Mouse (Mus musculus) kidney, embryonic 15.5 days (tissue): ENCODE data around the gene Pum1. TPM values are rescaled to one million over a fixed set of nuclear protein-coding genes. Genes with fewer than 3 reads are reported as not detected.

Experiments
- ATAC-seq: fragments of 200-750 bp; cut with Nextera tagmentation; replicated peaks from 2 replicates; pipeline ENCODE4 v1.8.0; 2017; ENCODE audit warnings: moderate TSS enrichment; ENCODE audit not compliant: low FRiP score
- H3K27ac ChIP-seq: fragments of 300-500 bp; sonication (generic); 2 replicates; pipeline ENCODE4 v1.5.1; 2015; ENCODE audit warnings: mild to moderate bottlenecking, inconsistent platforms
- H3K27me3 ChIP-seq: fragments of 300-500 bp; sonication (generic); 2 replicates; pipeline ENCODE4 v1.6.1; 2015; ENCODE audit warnings: inconsistent platforms
- H3K36me3 ChIP-seq: fragments of 300-500 bp; sonication (generic); 2 replicates; pipeline ENCODE4 v1.6.1; 2015; ENCODE audit warnings: inconsistent platforms
- H3K4me1 ChIP-seq: fragments of 300-500 bp; sonication (generic); 2 replicates; pipeline ENCODE4 v1.6.1; 2015; ENCODE audit warnings: inconsistent platforms
- H3K4me2 ChIP-seq: fragments of 300-500 bp; sonication (generic); 2 replicates; pipeline ENCODE4 v1.6.1; 2015; ENCODE audit warnings: moderate library complexity, mild to moderate bottlenecking, inconsistent platforms
- H3K4me3 ChIP-seq: fragments of 300-500 bp; sonication (generic); replicated peaks from 2 replicates; pipeline ENCODE4 v1.5.1; 2015; ENCODE audit warnings: mild to moderate bottlenecking, inconsistent platforms
- H3K9ac ChIP-seq: fragments of 300-500 bp; sonication (generic); 2 replicates; pipeline ENCODE4 v1.6.1; 2015; ENCODE audit warnings: mild to moderate bottlenecking, inconsistent platforms
- H3K9me3 ChIP-seq: fragments of 300-500 bp; sonication (generic); replicated peaks from 2 replicates; pipeline ENCODE4 v1.6.1; 2016; ENCODE audit warnings: inconsistent platforms
- whole genome bisulfite sequencing: fragments of 180-500 bp; shearing (Covaris S2); methylation state at CpG from one replicate; pipeline ENCODE4 v1.1.7; 2015; ENCODE audit warnings: mixed read lengths; 5-methylcytosine and 5-hydroxymethylcytosine counted together
- polyA plus RNA-seq: library from polyadenylated mRNA; unstranded; fragments of >200 nt; fragmentation: Nextera tagmentation; extraction: Ambion mirVana; gene quantifications from 2 replicates; pipeline ENCODE4 v1.2.1, GENCODE M21; 2015

Gene Pum1
- polyA plus RNA-seq, 1 experiment from 2014 or later, result 101 TPM

DNA sequence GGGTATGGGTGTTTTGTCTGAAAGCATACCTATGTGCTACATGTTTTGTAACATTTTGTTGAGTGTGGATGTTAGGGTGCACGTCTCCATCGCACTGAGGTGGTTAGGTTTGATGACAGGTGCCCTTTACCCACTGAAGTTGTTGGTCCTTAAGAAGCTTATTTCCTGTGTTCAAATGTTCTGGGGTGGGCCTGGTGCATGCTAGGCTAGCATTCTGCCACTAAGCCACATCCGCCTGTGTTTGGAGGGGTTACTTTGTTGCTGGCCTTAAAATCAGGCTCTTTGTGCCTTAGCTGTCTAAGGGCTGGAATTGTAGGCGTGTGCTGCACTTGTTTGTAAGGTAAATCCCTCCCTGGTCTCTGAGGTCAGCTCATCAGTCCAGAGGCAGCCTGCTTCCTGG, 111.7 kb downstream of the Pum1 start:
- Histone ChIP-seq H3K4me2 (no peak overlapping the region), H3K9me3 (no peaks in the 10 kb centered on the region), H3K4me3 (no peak overlapping the region), H3K27me3 (no peaks in the 10 kb centered on the region), H3K9ac (no peak overlapping the region), H3K4me1 (peaks cover 12% of the 10 kb centered on the region), H3K27ac (no peak overlapping the region), H3K36me3 (peaks cover 98% of the 10 kb centered on the region)
- ATAC-seq, result no peak
- WGBS, result 95% methylated on average over 4 of the region's 4 CpGs

DNA sequence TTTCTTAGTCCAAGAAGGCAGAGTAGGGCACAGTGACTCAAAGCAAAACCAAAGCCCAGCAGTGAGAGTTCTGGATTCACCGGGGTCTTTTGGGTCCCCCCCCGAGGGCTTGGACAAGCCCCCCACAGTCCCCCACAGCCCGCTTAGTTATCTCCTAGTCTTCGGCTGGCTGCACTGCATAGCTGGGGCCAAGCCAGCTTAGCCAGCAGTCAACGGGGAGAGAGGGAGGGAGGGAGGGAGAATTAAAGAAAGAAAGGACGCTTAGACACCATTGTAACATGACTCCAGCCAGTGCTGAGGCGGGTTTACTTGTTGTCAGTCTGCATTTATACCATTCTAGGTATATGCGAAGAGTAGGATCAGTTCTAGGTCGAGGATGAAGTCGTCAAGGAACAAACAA, 114.5 kb downstream of the Pum1 start:
- H3K27ac ChIP-seq, result peak overlapping the region; percentile 42; the same call in 1 of the 2 replicates
- H3K36me3 ChIP-seq, result peaks cover 95% of the 10 kb centered on the region

DNA sequence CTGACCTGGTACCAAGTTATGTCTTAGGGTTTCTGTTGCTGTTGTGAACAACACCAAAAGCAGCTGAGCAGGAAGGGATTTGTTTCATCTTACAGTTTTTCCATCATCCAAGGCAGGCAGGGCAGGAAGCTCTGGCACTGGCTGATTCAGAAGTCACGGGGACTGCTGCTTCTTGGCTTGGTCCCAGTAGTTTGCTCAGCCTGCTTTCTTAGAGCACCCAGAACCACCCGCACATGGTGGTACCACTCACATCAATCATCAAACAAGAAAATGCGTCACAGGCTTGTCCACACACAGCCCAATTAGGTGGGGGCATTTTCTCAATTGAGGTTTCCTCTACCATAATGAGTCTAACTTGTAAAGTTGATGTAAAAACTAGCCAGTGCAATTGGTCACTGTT, 115.9 kb downstream of the Pum1 start:
- Histone ChIP-seq H3K4me3 (no peak overlapping the region), H3K36me3 (peaks cover 81% of the 10 kb centered on the region), H3K27ac (no peak overlapping the region), H3K9ac (no peak overlapping the region), H3K4me1 (peaks cover 12% of the 10 kb centered on the region), H3K4me2 (no peak overlapping the region), H3K9me3 (no peaks in the 10 kb centered on the region), H3K27me3 (no peaks in the 10 kb centered on the region)
- 80% methylated on average over 3 of the region's 3 CpGs for WGBS
- no peak for ATAC-seq

More for the DNA sequence above, 114.5 kb downstream of the Pum1 start:
- no peaks in the 10 kb centered on the region for H3K27me3 ChIP-seq
- no peak for ATAC-seq
- no peak overlapping the region for H3K4me3 ChIP-seq
- 50% methylated on average over 10 of the region's 10 CpGs for WGBS
- H3K9ac ChIP-seq, result no peak overlapping the region
- H3K4me2 ChIP-seq, result no peak overlapping the region
- H3K9me3 ChIP-seq, result no peaks in the 10 kb centered on the region
- H3K4me1 ChIP-seq, result peaks cover 12% of the 10 kb centered on the region

DNA sequence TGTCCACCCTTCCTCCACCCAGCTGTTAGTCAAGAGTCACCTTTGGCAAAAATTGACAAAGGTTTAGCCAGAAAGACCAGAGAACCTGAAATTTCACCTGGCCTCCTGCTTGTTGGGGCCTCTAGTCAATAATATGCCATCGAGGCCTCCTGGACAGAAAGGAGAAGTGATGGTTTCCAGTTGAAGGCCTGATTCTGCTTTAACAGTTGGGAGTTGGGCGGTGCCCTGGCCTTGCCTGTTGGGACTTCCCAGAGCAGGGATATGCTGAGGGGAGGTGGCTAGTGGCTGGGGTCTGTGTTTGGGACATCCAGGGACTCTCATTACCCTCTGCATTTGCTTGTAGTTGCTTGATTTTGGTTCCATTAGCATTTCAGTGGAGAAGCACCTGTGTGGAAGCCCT, 119.4 kb downstream of the Pum1 start:
- Histone ChIP-seq H3K27ac (0 out of 2 replicates have a peak overlapping the region, but pooled peaks have one; percentile 18), H3K4me3 (no peak overlapping the region), H3K9me3 (no peaks in the 10 kb centered on the region), H3K36me3 (peaks cover 49% of the 10 kb centered on the region), H3K4me2 (no peak overlapping the region), H3K4me1 (peaks cover 4% of the 10 kb centered on the region; the same call in 1 of the 2 replicates), H3K27me3 (no peaks in the 10 kb centered on the region), H3K9ac (no peak overlapping the region)
- WGBS, result 91% methylated on average over 2 of the region's 2 CpGs
- ATAC-seq, result no peak

DNA sequence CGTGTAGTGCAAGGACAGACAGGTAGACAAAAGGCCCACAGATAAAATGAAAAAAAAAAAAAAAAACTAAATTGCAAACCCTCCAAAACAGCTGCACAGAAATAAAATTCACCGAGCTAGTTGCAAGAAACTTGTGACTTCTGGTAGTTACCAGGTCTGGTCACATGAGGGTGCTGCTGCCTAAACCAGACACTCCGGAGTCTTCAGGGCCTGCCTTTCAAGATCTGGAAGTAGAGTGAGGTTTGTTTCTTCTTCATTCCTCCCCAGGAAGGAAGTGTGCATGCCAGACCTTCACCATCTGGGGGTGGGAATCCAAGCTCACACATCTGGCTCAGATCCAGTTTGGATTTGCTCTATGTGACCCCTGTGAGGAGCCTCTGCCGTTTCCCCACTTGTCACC, 121.6 kb downstream of the Pum1 start:
- H3K4me2 ChIP-seq, result no peak overlapping the region
- no peaks in the 10 kb centered on the region for H3K9me3 ChIP-seq
- no peak overlapping the region for H3K27ac ChIP-seq
- no peaks in the 10 kb centered on the region for H3K27me3 ChIP-seq
- no peak overlapping the region for H3K9ac ChIP-seq
- H3K36me3 ChIP-seq, result peaks cover 26% of the 10 kb centered on the region
- H3K4me3 ChIP-seq, result no peak overlapping the region
- ATAC-seq, result 0 out of 2 replicates have a peak, but pooled peaks have one; percentile 7
- WGBS, result 23% methylated on average over 4 of the region's 4 CpGs
- H3K4me1 ChIP-seq, result peaks cover 4% of the 10 kb centered on the region; the same call in 1 of the 2 replicates

DNA sequence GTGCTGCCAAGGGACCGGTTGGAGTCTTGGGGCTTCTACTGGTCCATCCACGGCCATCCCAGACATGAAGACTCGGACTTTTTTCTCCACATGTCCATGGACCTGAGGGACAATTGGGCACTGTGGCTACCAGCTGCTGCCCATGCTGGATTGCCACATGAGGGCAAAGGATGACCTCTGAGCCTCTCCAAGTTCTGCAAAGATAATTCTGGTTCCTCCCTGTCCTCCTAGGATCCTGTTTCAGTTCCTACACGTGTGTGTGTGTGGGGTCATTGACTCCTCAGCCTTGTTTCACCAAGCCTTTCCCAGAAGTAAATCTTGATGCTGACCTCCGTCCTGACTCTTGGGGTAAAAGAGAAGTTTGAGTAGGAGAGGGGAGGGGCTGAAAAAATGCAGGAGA, 124.4 kb downstream of the Pum1 start:
- no peak for ATAC-seq
- Histone ChIP-seq H3K27me3 (peaks cover 13% of the 10 kb centered on the region; the same call in 1 of the 2 replicates), H3K27ac (no peak overlapping the region), H3K4me1 (peaks cover 11% of the 10 kb centered on the region), H3K36me3 (no peaks in the 10 kb centered on the region; the same call in 1 of the 2 replicates), H3K9me3 (no peaks in the 10 kb centered on the region), H3K9ac (no peak overlapping the region), H3K4me3 (no peak overlapping the region), H3K4me2 (no peak overlapping the region)
- WGBS, result 59% methylated on average over 5 of the region's 5 CpGs

DNA sequence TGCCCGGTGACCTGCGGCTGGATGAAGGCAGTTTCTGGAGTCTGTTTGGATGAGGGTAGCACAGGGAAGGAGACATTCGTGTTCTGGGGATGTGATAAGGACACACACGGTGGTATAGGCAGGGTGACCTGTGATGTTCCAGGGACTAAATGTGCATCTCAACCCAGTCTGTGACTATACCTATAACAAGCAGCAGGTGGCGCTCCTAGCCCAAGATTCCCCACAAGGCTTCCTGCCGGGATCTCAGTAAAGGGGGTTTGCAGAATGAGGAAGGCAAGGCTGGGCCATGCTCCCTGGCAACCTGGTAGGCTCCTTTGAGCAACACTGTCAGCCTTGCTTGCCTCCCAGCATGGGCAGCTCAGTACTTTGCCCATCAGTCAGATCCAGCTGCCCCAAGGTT, 127.1 kb downstream of the Pum1 start:
- H3K4me3 ChIP-seq, result no peak overlapping the region
- H3K27ac ChIP-seq, result no peak overlapping the region
- no peaks in the 10 kb centered on the region for H3K9me3 ChIP-seq
- H3K27me3 ChIP-seq, result peaks cover 25% of the 10 kb centered on the region
- peaks cover 25% of the 10 kb centered on the region for H3K4me1 ChIP-seq
- no peak; the same call in 1 of the 2 replicates for ATAC-seq
- H3K36me3 ChIP-seq, result no peaks in the 10 kb centered on the region
- H3K9ac ChIP-seq, result no peak overlapping the region
- 19% methylated on average over 6 of the region's 6 CpGs for WGBS
- no peak overlapping the region for H3K4me2 ChIP-seq

DNA sequence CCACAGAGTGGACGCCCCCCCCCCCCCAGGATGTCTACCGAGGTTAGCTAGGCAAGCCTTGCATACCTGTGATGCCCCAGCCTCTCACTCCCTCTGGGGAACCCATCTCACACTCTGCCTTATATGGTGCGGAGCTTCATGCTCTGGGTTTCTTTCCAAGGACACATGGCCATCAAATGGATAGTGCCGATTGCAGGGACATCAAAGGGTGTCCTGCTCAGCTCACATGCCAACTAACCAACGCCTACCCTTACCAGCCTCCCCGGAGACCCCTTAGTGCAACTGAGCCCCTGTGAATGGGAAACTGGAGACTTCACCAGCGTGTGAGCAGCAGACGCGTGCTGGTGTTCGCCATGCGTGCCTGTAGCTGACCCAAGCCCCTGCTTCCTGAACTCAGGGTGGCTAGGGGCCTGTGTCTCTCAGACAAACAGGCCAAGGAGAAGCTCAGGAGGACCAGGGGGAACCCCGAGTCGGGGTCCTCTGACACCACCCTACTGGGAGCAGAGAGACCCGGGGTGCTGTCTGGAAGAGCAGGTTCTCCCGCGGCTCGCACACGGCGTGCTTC, 128.8 kb downstream of the Pum1 start:
- H3K27ac ChIP-seq, result no peak overlapping the region
- no peaks in the 10 kb centered on the region for H3K9me3 ChIP-seq

DNA sequence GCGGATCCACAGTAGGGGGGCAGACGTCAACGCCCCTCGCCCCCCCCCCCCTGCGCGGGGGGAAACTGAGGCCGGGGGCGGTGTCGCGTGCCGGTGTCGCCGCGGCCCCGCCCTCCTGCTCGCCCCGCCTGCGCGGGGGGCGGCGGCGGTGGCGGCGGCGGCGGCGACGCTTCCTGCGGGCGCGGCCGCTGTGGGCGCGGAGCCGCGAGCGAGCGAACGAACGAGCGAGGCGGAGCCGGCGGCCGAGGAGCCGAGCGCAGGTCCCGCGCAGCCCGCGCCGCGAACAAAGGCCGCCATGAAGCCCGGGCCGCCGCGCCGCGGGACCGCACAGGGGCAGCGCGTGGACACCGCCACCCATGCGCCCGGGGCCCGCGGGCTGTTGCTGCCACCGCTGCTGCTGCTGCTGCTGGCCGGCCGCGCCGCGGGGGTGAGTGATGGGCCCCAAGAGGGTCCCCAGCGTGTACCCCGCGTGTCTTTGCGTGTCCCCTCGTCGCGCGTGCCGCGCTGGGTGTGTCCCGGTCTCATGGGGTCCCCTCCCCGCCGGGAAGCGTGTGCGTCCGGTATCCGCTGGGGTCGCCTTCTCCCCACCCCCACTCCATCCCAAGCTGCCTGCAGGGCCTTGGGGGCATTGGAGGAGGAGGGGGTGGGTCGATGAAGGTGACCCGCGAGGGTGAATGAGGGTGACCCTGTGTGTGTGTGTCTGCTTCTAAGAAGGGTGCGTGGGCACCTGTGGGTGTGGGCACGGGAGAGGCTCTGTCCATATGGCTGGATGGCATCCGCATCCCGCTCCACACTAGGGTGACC, 129.5 kb downstream of the Pum1 start, which contains the start of gene Sdc3:
Gene Sdc3 (plus strand): TSS at position 162 of the 804 bp plus-strand sequence.
- Histone ChIP-seq H3K27ac (peak within 1 kb of the TSS; percentile 45; the same call in 1 of the 2 replicates), H3K27me3 (peaks cover 25% of the 10 kb centered on the region), H3K9me3 (no peaks in the 10 kb centered on the region), H3K36me3 (no peaks in the 10 kb centered on the region), H3K4me2 (peak within 1 kb of the TSS; percentile 99), H3K9ac (peak within 1 kb of the TSS; percentile 91), H3K4me3 (peak within 1 kb of the TSS; percentile 88), H3K4me1 (peaks cover 38% of the 10 kb centered on the region)
- 0 out of 2 replicates have a peak, but pooled peaks have one; percentile 4 for ATAC-seq
- 1% methylated on average over 56 of the region's 99 CpGs for WGBS

More for the DNA sequence above, 128.8 kb downstream of the Pum1 start:
- Histone ChIP-seq H3K9ac (peak overlapping the region; percentile 91), H3K4me3 (peak overlapping the region; percentile 88), H3K27me3 (peaks cover 25% of the 10 kb centered on the region), H3K4me1 (peaks cover 31% of the 10 kb centered on the region), H3K36me3 (no peaks in the 10 kb centered on the region), H3K4me2 (peak overlapping the region; percentile 99)
- peak; percentile 38 for ATAC-seq
- 3% methylated on average over 19 of the region's 19 CpGs for WGBS

DNA sequence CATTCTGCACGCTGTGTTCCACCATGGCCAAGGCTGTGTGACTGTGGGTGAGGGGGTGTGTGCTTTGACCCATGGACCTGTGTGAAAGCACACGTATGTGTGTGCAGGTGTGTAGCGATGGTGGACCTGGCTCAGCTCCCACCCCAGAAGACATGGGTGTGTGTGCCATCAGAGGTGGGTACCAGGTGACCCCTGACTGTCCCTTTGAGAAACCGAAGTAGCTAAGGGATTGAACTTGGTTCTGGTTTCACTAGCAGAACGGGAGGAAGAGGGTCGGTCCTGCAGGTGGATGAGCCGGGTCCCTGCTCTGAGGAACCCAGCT, 130.0 kb downstream of the Pum1 start:
- H3K9ac ChIP-seq, result peak overlapping the region; percentile 91
- H3K9me3 ChIP-seq, result no peaks in the 10 kb centered on the region
- peaks cover 25% of the 10 kb centered on the region for H3K27me3 ChIP-seq
- peaks cover 44% of the 10 kb centered on the region for H3K4me1 ChIP-seq
- no peak overlapping the region for H3K27ac ChIP-seq
- peak overlapping the region; percentile 99 for H3K4me2 ChIP-seq
- H3K4me3 ChIP-seq, result peak overlapping the region; percentile 88
- 37% methylated on average over 7 of the region's 7 CpGs for WGBS
- peak; percentile 28; the same call in 1 of the 2 replicates for ATAC-seq
- no peaks in the 10 kb centered on the region for H3K36me3 ChIP-seq

DNA sequence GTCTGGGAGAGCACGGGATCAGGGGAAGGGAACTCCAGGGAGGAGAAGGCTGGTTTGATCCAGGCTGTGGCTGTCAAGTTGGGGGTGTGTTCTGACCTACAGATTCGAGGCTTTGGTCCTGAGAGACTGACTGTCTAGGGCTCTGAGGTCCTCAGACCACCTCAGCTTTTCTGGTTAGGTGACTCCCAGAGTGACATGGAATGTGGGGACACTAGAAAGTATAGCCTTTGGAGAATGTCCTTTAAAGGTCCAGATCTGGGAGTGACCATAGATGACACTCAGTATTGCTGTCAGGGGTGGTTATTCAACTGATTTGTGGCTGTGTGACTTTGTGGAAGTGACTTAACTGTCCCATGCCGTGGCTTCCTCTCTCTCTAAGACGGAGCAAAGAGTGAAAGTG, 131.7 kb downstream of the Pum1 start:
- 40% methylated on average over 4 of the region's 4 CpGs for WGBS
- no peak for ATAC-seq
- peaks cover 25% of the 10 kb centered on the region for H3K27me3 ChIP-seq
- H3K36me3 ChIP-seq, result no peaks in the 10 kb centered on the region
- H3K27ac ChIP-seq, result no peak overlapping the region
- no peak overlapping the region for H3K4me3 ChIP-seq
- peaks cover 60% of the 10 kb centered on the region for H3K4me1 ChIP-seq
- no peak overlapping the region for H3K4me2 ChIP-seq
- no peaks in the 10 kb centered on the region for H3K9me3 ChIP-seq
- no peak overlapping the region for H3K9ac ChIP-seq

DNA sequence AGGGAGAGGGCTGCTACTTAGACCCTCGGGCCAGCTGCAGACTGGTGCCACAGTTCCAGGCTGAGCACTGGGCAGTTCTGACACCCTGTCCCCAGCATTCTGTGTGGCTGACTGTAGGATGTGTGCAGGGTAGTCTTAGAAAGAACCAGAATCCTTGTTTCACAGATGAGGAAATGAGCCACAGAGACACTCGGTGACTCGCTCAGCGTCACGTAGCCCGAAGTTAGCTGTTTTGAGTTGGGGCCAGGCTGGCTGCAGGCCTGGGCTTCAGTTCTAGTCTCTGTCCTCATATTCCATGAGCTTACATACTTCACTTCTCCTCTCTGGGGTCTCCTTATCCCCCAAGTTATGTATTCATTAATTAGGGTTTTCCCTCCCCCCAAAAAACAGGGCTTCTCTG, 132.8 kb downstream of the Pum1 start:
- peaks cover 71% of the 10 kb centered on the region for H3K4me1 ChIP-seq
- H3K4me2 ChIP-seq, result no peak overlapping the region
- no peaks in the 10 kb centered on the region for H3K9me3 ChIP-seq
- 86% methylated on average over 6 of the region's 6 CpGs for WGBS
- H3K36me3 ChIP-seq, result no peaks in the 10 kb centered on the region
- no peak overlapping the region for H3K27ac ChIP-seq
- no peak for ATAC-seq
- no peak overlapping the region for H3K9ac ChIP-seq
- H3K27me3 ChIP-seq, result peaks cover 22% of the 10 kb centered on the region
- no peak overlapping the region for H3K4me3 ChIP-seq
